Mouse (Mus musculus) brown adipose tissue, adult 24 weeks (tissue): ENCODE measurements around the gene Il23a. TPM values are rescaled to one million over a fixed set of nuclear protein-coding genes. Genes with fewer than 3 reads are reported as not detected.
"Not testable (repeated sequence)": the region's sequence is repeated elsewhere in the genome, so short reads cannot be mapped to it uniquely, and the experiment has no call there.

Source experiments
- H3K27ac ChIP-seq: fragments of 200-500 bp; replicated peaks from 2 replicates; pipeline ENCODE4 v1.5.1; 2012; ENCODE audit warnings: low read depth, mild to moderate bottlenecking, low read length
- H3K4me1 ChIP-seq: fragments of 200-500 bp; 2 replicates; pipeline ENCODE4 v1.6.1; 2012; ENCODE audit warnings: low read length, mixed read lengths; ENCODE audit not compliant: control insufficient read depth, insufficient read depth, insufficient read length
- H3K4me3 ChIP-seq: fragments of 200-500 bp; 2 replicates; pipeline ENCODE4 v1.5.1; 2012; ENCODE audit warnings: low read depth, mild to moderate bottlenecking, low read length, moderate library complexity; ENCODE audit not compliant: insufficient read depth
- polyA plus RNA-seq: library from polyadenylated mRNA; stranded (reverse); fragments of >200 nt; gene quantifications from 2 replicates; pipeline ENCODE4 v1.2.4, GENCODE M21; 2012; ENCODE audit not compliant: missing spikeins, insufficient read depth, insufficient read length

The Il23a gene
- polyA plus RNA-seq, result not detected in 2 replicates

GRCm38 (mm10) chr10:128298702-128299171 is at the start of gene Il23a:
Gene Il23a (minus strand): TSS chr10:128298752.
- Histone ChIP-seq H3K4me1 (peaks cover 9% of the 10 kb centered on the region), H3K27ac (no peak within 1 kb of the TSS), H3K4me3 (no peak within 1 kb of the TSS)

GRCm38 (mm10) chr10:128347541-128347940 is 49.0 kb upstream of the Il23a start:
- Histone ChIP-seq H3K4me3 (no peak overlapping the region), H3K4me1 (peaks cover 7% of the 10 kb centered on the region; the same call in 1 of the 2 replicates), H3K27ac (no peak overlapping the region)

- Histone ChIP-seq H3K27ac (peak overlapping the region; percentile 48), H3K4me1 (peaks cover 7% of the 10 kb centered on the region; the same call in 1 of the 2 replicates), H3K4me3 (no peak overlapping the region)
Observed at GRCm38 (mm10) chr10:128344568-128345275, 46.2 kb upstream of the Il23a start.

- Histone ChIP-seq H3K4me3 (no peak overlapping the region), H3K27ac (peak overlapping the region; percentile 61), H3K4me1 (peaks cover 7% of the 10 kb centered on the region; the same call in 1 of the 2 replicates)
Observed at GRCm38 (mm10) chr10:128343436-128343835, 44.9 kb upstream of the Il23a start.

DNA sequence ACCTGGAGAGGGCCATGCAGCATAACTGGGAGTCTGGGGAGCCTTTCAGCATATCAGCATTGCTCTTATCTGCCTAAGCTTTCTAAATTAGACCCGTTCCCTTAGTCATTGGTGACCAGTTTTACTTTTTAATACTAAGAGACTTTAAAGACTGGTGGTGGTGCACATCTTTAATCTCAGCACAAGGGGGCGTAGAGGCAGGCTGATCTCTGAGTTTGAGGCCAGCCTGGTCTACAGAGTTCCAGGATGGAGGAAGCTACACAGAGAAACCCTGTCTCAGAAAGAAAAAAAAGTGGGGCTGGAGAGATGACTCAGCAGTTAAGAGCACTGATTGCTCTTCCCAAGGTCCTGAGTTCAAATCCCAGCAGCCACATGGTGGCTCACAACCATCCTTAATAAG is 41.7 kb upstream of the Il23a start:
- Histone ChIP-seq H3K4me1 (peaks cover 3% of the 10 kb centered on the region; the same call in 1 of the 2 replicates), H3K4me3 (peak overlapping the region; percentile 42), H3K27ac (peak overlapping the region; percentile 95)

DNA sequence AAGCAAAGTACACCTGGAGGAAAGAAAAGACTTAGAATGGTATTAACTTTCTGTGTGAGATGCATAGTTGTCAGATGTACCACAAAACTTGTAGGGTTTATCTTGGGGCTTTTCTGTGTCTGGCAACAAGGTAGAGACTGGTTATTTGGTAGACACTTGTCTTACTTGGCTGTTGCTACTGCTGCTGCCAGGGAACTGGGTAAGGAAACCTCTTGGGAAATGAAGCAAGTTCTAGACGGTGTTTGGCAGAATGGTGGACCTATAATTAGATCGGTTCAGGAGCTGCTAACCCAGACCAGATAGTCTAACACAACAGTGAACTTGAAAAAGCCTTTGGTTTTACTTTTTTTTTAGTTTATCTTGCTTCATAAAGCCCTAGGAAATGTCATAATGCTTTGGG is 40.4 kb upstream of the Il23a start:
- peak overlapping the region; percentile 97 for H3K4me3 ChIP-seq

GRCm38 (mm10) chr10:128338415-128338814 is 39.9 kb upstream of the Il23a start:
- peak overlapping the region; percentile 97 for H3K4me3 ChIP-seq
- no peaks in the 10 kb centered on the region for H3K4me1 ChIP-seq
- peak overlapping the region; percentile 96 for H3K27ac ChIP-seq

More for the DNA sequence above, 40.4 kb upstream of the Il23a start:
- Histone ChIP-seq H3K27ac (peak overlapping the region; percentile 96), H3K4me1 (no peaks in the 10 kb centered on the region)

DNA sequence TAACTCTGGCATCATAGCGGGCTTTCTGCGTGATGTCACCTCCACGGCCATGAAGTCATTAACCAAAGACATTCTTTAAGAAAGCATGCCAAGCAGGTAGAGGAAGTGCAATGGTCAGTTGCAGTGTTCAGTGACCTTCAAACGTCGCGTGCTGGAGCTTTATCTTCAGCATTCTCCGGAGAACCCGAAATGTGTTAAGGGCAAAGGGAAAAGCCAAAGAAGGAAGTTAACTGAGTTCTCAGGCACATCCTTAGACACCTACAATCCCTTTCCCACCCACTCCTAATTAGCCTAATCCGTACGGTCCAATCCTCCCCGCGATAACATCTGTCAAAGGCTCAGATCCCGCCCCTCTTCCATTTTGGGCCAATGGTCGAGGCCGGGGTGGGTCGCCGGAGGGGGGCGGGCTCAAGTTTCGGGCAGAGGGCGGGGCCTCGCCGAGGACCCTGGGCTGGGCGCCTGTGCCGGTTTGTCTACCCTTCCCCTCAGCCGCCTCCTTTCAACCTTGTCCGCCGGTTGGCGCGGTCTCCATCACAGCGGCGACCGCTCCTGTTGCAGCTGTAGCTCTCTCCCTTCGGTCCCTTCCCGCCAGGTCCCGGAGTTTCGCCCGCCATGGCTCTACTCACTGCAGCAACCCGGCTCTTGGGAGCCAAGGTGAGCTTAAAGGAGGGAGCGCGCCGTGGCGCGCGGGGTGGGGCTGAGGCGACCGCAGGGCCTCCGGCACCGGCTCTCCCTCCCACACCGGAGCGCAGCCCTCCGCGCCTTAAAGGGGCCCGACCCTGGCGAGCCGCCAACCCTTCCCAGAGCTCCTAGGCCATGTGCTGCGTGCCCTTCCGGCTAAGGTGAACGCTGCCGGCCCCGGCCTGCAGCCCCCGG is 39.0 kb upstream of the Il23a start, which contains the start of gene Cs:
Gene Cs, plus strand, starts transcription at position 429 of the 876 bp plus-strand sequence.
- H3K27ac ChIP-seq, result peak within 1 kb of the TSS; percentile 99
- H3K4me1 ChIP-seq, result no peaks in the 10 kb centered on the region
- peak within 1 kb of the TSS; percentile 97 for H3K4me3 ChIP-seq

- Histone ChIP-seq H3K4me1 (no peaks in the 10 kb centered on the region), H3K4me3 (0 out of 2 replicates have a peak overlapping the region, but pooled peaks have one; percentile 70), H3K27ac (peak overlapping the region; percentile 99)
Observed at GRCm38 (mm10) chr10:128336597-128336996, 38.0 kb upstream of the Il23a start.

GRCm38 (mm10) chr10:128336195-128336594 is 37.6 kb upstream of the Il23a start:
- Histone ChIP-seq H3K4me3 (no peak overlapping the region), H3K27ac (peak overlapping the region; percentile 99)

GRCm38 (mm10) chr10:128335582-128335981 is 37.0 kb upstream of the Il23a start:
- Histone ChIP-seq H3K4me3 (no peak overlapping the region), H3K4me1 (no peaks in the 10 kb centered on the region), H3K27ac (no peak overlapping the region)

More at GRCm38 (mm10) chr10:128336195-128336594, 37.6 kb upstream of the Il23a start:
- no peaks in the 10 kb centered on the region for H3K4me1 ChIP-seq

DNA sequence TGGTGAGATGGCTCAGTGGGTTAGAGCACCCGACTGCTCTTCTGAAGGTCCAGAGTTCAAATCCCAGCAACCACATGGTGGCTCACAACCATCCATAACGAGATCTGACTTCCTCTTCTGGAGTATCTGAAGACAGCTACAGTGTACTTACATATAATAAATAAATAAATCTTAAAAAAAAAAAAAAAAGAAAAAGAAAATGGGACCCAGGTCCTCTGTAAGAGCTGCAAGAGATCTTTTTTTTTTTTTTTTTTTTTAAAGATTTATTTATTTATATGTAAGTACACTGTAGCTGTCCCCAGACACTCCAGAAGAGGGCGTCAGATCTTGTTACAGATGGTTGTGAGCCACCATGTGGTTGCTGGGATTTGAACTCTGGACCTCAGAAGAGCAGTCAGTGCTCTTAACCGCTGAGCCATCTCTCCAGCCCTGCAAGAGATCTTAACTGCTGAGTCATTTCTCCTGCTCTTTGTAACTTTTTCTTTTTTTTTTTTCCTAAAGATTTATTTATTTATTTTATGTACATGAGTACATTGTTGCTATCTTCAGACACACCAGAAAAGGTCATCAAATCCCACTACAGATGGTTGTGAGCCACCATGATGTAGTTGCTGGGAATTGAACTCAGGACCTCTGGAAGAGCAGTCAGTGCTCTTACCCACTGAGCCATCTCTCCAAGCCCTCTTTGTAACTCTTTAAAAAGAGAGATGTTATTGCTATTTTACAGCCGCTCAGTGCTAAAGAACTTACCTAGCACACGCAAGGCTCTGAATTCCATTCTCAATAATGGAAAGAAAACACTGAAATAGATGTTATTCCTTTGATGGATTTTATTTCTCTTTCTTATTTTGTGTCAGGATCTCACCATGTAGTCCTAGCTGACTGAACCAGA is 34.1 kb upstream of the Il23a start:
- not testable (repeated sequence) for H3K4me1 ChIP-seq, H3K4me3 ChIP-seq, H3K27ac ChIP-seq

DNA sequence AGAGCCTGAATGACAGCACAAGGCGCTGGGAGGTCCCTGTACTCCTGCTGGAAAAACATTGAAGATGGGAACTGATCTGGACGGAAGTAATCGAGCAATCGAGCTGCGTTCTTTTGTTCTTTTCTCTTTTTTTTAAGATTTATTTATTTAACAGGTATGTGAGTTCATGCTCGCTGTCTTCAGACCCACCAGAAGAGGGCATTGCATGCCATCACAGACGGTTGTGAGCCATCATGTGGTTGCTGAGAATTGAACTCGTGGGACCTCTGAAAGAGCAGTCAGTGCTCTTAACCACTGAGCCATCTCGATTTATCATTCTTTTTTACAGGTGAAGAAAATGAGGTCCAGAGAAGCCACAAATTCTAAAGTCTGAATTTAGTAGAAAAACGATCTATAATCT is 29.1 kb upstream of the Il23a start:
- Histone ChIP-seq H3K4me3 (no peak overlapping the region), H3K4me1 (peaks cover 5% of the 10 kb centered on the region; the same call in 1 of the 2 replicates)

GRCm38 (mm10) chr10:128326825-128327224 is 28.3 kb upstream of the Il23a start:
- peaks cover 5% of the 10 kb centered on the region; the same call in 1 of the 2 replicates for H3K4me1 ChIP-seq
- H3K27ac ChIP-seq, result no peak overlapping the region
- H3K4me3 ChIP-seq, result no peak overlapping the region

More for the DNA sequence above, 29.1 kb upstream of the Il23a start:
- no peak overlapping the region for H3K27ac ChIP-seq
